Mouse (Mus musculus): ENCODE data around the gene Gm5861. TPM values are rescaled to one million over a fixed set of nuclear protein-coding genes. Genes with fewer than 3 reads are reported as not detected.
"Not testable (repeated sequence)": the region's sequence is repeated elsewhere in the genome, so short reads cannot be mapped to it uniquely, and the experiment has no call there.

The Gm5861 gene
- polyA plus RNA-seq (2012; rRNA removed) = not detected in 2 replicates

DNA sequence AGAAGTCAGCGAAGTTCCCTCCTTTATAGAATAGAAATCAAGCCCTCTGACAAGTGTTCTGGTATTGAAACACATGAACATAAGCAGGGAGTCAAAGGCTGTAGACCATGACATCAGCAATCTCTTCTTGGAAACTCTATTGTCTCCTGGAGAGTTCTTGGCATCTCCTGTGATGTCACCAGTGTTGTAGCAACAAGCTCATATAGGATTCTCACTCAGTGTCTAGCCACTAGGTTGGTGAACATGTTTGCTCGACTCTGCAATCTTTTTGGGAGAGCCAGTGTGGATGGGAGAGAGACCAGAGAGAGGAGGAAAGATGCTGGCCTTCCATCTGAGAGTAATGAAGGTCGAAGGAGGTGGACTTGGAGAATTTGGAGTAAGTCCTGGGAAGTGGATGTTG, at the start of gene Gm5861:
Gene Gm5861, plus strand, starts transcription at position 301 of the 400 bp plus-strand sequence.
- DNase-seq (ENCODE audit: extremely low spot score in 1 of 2, low spot score in 1 of 2) = not testable (repeated sequence)

DNA sequence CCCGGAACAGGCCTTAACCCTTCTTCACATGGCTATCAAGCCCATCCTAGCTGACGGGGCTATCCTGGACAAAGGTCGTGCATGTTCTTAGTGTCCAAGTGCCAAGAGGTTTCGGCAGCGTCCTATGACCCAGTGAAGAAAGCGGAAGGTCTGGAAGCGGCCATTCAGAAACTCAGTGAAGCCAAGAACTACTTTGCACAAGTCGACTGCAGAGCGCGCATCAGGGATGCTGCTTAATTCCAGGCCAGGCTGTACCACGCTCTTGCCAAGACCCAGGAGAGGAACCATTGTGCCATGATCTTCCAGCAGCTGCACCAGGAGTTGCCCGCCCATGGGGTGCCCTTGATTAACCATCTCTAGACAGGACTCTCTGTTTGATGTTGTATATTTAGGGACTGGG, 44.8 kb upstream of the Gm5861 start:
- DNase-seq (ENCODE audit: extremely low spot score in 1 of 2, low spot score in 1 of 2) = not testable (repeated sequence)

Other genes with a start within 250 kb of the Gm5861 start
- gene Gm8871, start 235.3 kb upstream of the Gm5861 start, polyA plus RNA-seq (2012; rRNA removed) = not detected in 2 replicates
- gene Gm8857, start 235.3 kb upstream of the Gm5861 start, polyA plus RNA-seq (2012; rRNA removed) = not detected in 2 replicates
- gene Gm8879, start 55.4 kb upstream of the Gm5861 start, polyA plus RNA-seq (2012; rRNA removed) = not detected in 2 replicates
- gene Gm8890, start 73.0 kb downstream of the Gm5861 start, polyA plus RNA-seq (2012; rRNA removed) = not detected in 2 replicates
- not detected in 2 replicates for gene Speer1, start 158.4 kb downstream of the Gm5861 start, polyA plus RNA-seq (2012; rRNA removed)
- not detected in 2 replicates for gene Gm8897, start 233.3 kb downstream of the Gm5861 start, polyA plus RNA-seq (2012; rRNA removed)

All from frontal cortex, adult 2 months (tissue).